Mouse (Mus musculus): ENCODE data around the gene Ypel1.

Ypel1 gene

GRCm38 (mm10) chr16:17086241-17086640 lies 16.7 kb downstream of the Ypel1 start:
- in situ Hi-C loops (cut with MboI; ENCODE audit: low sequenced_read_pairs): no loop called here

GRCm38 (mm10) chr16:17086669-17087193 lies 17.2 kb downstream of the Ypel1 start:
- in situ Hi-C loops (cut with MboI; ENCODE audit: low sequenced_read_pairs): no loop called here

- in situ Hi-C loops (cut with MboI; ENCODE audit: low sequenced_read_pairs): no loop called here
Measured at GRCm38 (mm10) chr16:17088346-17088745, 18.9 kb downstream of the Ypel1 start.

- in situ Hi-C loops (cut with MboI; ENCODE audit: low sequenced_read_pairs): no loop called here
Measured at GRCm38 (mm10) chr16:17096938-17097337, 27.4 kb downstream of the Ypel1 start.

GRCm38 (mm10) chr16:17102630-17103220 lies 33.2 kb downstream of the Ypel1 start:
- in situ Hi-C loops (cut with MboI; ENCODE audit: low sequenced_read_pairs): no loop called here

- in situ Hi-C loops (cut with MboI; ENCODE audit: low sequenced_read_pairs): no loop called here
Measured at GRCm38 (mm10) chr16:17104600-17104999, 35.1 kb downstream of the Ypel1 start.

- in situ Hi-C loops (cut with MboI; ENCODE audit: low sequenced_read_pairs): no loop called here
Measured at GRCm38 (mm10) chr16:17110771-17111743, 41.6 kb downstream of the Ypel1 start, which contains the start of gene Ppil2. Gene Ppil2 (minus strand): TSS chr16:17111257.

GRCm38 (mm10) chr16:17117309-17117799 lies 47.9 kb downstream of the Ypel1 start:
- in situ Hi-C loops (cut with MboI; ENCODE audit: low sequenced_read_pairs): no loop called here

GRCm38 (mm10) chr16:17121569-17121968 lies 52.1 kb downstream of the Ypel1 start:
- in situ Hi-C loops (cut with MboI; ENCODE audit: low sequenced_read_pairs): loop anchor here (10.0 kb wide), 1 partner anchor 163 kb away; no protein-coding TSS in a partner anchor

- in situ Hi-C loops (cut with MboI; ENCODE audit: low sequenced_read_pairs): loop anchor here (10.0 kb wide), 1 partner anchor 161 kb away; no protein-coding TSS in a partner anchor
Measured at GRCm38 (mm10) chr16:17124119-17124870, 54.8 kb downstream of the Ypel1 start.

- in situ Hi-C loops (cut with MboI; ENCODE audit: low sequenced_read_pairs): loop anchor here (10.0 kb wide), 1 partner anchor 160 kb away; no protein-coding TSS in a partner anchor
Measured at GRCm38 (mm10) chr16:17124871-17125520, 55.5 kb downstream of the Ypel1 start, which contains the start of gene 2610318N02Rik. Gene 2610318N02Rik (minus strand): TSS chr16:17125167.

GRCm38 (mm10) chr16:17127292-17127691 lies 57.8 kb downstream of the Ypel1 start:
- in situ Hi-C loops (cut with MboI; ENCODE audit: low sequenced_read_pairs): loop anchor here (10.0 kb wide), 1 partner anchor 158 kb away; no protein-coding TSS in a partner anchor

- in situ Hi-C loops (cut with MboI; ENCODE audit: low sequenced_read_pairs): no loop called here
Measured at GRCm38 (mm10) chr16:17131191-17132088, 61.9 kb downstream of the Ypel1 start.

GRCm38 (mm10) chr16:17132089-17132905 lies 62.8 kb downstream of the Ypel1 start, which contains the start of gene Sdf2l1:
Gene Sdf2l1 (minus strand): TSS chr16:17132383.
- in situ Hi-C loops (cut with MboI; ENCODE audit: low sequenced_read_pairs): no loop called here

- in situ Hi-C loops (cut with MboI; ENCODE audit: low sequenced_read_pairs): no loop called here
Measured at GRCm38 (mm10) chr16:17132906-17133200, 63.4 kb downstream of the Ypel1 start.

All from CH12F3 (cell line).